Mouse (Mus musculus): ENCODE measurements around the gene 2900026A02Rik.

The 2900026A02Rik gene

DNA sequence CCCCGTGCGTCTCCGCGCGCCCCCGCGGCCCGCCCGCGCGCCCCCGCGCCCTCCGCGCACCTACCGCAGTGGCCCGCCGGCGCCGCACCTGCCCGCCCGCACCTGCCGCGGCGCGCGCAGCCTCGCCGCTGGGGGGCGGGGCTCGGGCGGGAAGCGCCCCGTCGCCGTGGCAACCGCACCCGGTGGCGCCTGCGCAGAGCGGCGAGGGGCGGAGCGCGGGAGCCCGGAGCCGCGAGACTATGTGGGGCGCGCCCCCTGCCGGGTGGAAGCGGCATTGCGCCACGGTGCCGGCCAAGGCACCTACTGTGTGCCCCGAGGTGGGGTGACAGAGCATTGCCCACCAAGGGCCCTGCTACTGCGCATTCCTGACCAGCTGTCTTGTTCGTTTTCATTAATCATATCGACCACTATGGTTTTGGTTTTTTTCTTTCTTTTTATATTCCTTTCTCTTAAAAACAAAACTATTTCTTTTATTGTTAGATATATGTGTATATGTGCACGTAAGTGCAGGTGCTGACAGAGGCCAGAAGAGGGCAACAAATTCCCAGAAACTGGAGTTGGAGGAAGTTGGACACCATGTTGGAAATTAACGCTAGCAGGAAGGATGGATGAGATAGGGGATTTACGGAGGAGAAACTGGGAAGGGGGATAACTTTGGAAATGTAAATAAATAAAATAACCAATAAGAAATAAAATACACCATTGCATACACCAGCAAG, at the start of gene 2900026A02Rik:
2900026A02Rik (minus strand) TSS at position 90 of the 719 bp plus-strand sequence.
- in situ Hi-C loops (cut with MboI, MseI): loop anchor here (5.0 kb wide), 1 partner anchor 39 kb away; no protein-coding TSS in a partner anchor

DNA sequence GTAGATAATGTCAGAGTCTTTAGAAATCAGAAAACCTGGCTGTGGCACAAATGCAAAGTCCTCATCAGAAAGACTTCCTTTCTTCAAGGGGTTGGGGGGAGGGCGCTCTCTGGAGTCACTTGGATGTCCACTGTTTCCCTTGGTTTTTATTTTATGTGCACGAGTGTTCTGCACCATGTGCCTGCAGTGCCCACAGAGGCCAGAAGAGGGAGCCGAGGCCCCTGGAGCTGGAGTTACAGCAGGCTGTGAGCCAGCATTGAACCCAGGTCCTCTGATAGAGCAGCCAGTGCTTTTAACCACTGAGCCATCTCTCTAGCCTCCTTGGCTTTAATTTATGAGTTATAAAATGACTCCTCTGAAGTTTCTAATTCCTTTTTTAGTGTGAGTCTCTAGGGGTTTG, 49.0 kb upstream of the 2900026A02Rik start:
- in situ Hi-C loops (cut with MboI, MseI): no loop called here

GRCm38 (mm10) chr5:113268246-113268645, 47.2 kb upstream of the 2900026A02Rik start:
- in situ Hi-C loops (cut with MboI, MseI): no loop called here

DNA sequence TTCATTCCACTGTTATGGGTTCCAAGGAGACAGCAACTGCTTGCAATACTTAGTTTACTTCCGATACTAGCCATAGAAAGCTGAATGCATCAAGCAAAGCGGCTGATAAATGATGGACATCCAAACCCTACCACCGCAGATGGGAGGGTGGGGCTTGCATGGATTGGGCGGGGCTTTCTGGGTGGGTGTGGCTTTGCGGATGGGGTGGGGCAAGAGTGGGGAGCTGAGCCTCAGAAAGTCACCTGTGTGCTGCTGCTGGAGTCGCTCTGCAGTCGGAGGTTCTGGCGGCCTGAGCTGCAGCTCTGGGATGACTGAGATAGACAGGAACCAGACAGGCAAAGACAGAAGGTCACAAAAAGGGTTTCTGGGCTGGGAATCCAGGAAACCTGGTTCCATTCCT, 44.6 kb upstream of the 2900026A02Rik start:
- in situ Hi-C loops (cut with MboI, MseI): no loop called here

DNA sequence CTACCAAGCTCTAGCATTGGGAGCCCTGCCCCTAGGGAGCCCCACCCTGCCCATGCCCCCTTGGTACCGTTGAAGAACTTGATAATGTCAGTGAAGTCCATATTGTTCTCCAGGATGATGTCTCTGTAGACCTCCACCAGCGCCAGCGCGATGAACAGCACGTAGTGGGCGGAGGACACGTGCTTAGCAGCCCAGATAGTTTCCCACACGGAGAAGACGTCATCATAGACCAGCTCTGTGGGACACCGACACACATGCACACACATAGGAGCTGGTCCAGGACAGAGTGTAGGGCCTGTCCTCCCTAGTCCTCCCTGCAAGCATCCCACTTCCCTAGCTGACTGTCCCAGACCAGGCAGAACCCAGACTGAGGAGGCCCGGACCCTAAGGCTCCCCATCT, 29.8 kb upstream of the 2900026A02Rik start:
- in situ Hi-C loops (cut with MboI, MseI): no loop called here

DNA sequence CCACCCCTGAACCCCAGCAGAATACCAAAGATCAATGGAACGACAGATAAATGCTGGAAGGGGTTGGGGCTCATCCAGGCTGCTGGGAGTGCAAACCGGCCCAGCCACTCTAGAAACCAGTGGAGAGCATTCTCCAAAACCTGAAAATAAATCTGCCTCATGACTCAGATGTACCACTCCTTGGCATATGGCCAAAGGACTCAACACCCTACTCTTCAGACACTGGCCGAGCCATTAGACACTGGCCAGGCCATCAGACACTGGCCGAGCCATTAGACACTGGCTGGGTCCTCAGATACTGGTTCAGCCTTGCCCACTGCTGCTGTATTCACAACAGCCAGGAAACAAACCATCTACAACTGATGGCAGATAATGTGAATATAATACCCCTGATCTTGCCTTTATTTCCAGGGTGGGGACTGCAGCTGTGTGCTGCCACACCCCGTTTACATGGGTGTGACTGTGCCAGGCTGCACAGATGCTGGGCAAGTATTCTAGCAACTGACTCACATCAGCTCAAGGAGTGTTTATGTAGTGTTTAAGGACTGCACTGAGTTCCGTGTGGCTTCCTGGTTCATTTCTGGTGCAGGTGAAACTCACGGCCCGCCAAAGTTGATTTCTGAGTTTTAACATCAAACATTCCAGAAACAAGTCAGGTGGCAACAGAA, 28.4 kb upstream of the 2900026A02Rik start:
- in situ Hi-C loops (cut with MboI, MseI): no loop called here

DNA sequence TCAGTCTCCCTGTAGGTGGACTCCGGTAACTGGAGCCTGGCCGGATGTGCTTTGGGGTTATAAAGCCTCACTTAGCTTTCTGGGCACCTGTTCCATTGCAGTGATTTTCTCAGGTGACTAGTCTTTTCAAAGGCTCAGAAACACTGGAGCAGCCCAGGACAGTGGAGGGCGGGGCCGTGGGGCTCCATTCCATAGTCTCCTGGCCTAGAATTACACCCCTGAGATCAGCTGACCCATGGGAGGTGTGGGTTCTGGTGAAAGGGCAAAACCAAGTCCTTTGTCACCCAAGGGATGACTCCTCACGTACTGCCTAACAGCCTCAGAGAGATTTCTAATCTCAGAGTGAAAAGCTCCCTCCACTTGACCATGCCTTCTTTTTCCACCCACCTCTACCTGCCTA, 9.2 kb upstream of the 2900026A02Rik start:
- in situ Hi-C loops (cut with MboI, MseI): no loop called here

GRCm38 (mm10) chr5:113226632-113227102, 5.6 kb upstream of the 2900026A02Rik start, which contains the start of gene Tmem211:
Gene Tmem211, plus strand, starts transcription at chr5:113226909.
- in situ Hi-C loops (cut with MboI, MseI): no loop called here

DNA sequence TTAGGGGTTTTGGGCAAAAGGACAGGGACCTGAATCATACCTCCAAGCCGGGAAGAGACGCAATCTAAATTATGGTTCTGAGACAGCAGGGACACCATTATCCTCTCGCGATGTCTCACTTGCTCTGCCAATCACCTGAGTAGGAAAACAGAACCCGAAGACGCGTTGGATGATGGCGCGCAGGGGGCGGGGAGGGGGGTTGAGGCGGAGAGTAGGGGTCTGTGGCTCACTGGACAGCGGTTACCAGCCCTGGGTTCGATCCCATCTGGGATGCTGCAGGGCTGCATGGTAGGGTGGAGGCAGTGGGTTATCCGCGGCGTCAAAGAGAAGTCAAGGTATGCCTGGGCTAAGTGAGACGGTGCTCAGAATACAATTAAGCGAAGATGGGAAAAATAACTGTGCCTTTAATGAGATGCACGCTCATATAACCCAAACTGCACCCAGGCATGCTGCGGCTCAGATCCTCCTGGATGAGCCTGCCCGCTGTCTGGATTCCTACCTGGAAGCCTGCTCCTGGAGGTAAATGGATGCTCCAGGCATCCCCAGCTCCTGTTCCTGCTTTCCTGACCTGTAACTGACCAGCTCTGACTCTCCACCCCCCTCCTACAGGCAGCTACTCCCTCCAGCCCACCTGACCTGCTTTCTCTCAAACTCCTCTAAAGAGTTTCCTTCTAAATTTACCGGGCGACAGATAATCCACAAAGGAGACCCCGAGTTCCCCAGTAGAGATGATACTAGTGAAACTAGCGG, 4.8 kb upstream of the 2900026A02Rik start:
- in situ Hi-C loops (cut with MboI, MseI): no loop called here

DNA sequence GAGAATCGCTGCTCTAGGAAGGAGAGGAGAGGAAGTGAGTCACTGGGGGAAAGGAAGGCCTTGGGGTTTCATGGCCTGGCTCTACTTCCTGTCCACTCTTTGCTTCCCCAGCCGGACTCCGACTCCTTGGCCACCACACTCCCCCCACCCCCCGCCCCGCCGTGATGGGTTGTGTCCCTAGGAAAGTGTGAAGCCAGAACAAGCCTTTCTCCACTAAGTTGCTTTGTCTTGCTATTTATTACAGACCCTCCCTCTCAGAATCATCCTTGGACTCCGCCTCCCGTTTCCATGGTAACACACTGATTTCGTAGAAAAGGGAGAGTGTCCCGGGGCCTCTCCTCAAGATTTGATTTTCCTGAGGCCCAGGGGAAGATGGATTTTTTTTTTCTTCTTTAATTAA, 4.2 kb upstream of the 2900026A02Rik start:
- in situ Hi-C loops (cut with MboI, MseI): no loop called here

- in situ Hi-C loops (cut with MboI, MseI): loop anchor here (5.0 kb wide), 1 partner anchor 42 kb away; no protein-coding TSS in a partner anchor
These were observed 2.9 kb upstream of the 2900026A02Rik start for GRCm38 (mm10) chr5:113223888-113224287.

DNA sequence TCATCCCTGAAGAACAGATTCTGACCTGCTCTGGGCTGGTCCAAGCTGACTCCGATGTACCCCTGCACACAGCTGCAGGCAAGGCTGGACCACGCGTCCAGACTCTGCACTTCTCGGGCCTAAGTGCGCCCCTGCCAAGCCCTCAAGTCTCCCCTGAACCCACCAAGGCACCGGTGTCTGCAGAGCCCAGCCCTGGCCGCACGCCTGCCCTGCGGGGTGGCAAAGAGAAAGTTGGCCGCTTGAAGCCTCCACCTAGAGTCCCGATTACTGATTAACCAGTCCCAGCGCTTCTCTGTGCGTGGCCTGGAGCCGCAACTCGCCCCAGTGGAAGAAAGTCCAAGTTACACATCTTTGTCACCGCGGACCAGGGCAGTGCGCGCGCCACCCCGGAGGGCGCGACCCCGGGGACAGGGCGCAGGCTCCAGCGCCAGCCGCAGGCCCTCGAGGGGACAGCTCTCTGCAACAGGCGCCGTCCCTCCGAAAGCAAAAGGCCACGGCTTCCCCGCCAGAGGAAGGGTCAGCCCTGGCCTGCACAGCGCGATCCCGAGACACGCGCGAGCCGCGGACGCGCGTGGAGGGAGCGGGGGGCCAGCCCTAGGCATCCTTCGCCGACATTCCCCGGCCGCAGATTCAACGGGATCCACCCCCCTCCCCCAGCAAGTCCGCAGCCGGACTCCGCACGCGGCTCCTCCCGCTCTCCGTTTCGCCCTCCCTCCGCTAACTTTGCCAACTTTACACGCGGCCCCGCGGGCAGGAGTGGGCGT, 471 bp downstream of the 2900026A02Rik start:
- in situ Hi-C loops (cut with MboI, MseI): loop anchor here (5.0 kb wide), 1 partner anchor 38 kb away; no protein-coding TSS in a partner anchor

DNA sequence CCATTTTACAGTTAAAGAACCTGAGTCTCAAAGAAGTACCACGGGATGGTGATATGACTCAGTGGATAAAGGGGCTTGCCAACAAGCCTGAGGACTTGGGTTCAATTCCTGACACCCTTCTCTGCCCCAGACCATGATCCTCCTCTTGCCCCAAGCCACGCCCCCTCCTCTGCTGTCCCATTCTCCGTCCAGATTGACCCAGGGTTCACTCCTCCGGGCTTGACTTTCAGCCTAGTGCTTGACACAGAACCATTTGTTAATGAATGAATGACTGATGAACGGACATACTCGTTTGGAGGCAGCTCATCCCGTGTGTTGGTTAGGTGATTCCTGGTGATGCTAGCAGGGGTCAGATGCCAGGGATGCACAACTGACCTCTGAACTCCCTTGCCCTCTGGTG, 1.2 kb downstream of the 2900026A02Rik start:
- in situ Hi-C loops (cut with MboI, MseI): loop anchor here (5.0 to 10.0 kb wide), 2 partner anchors 38 to 1705 kb away; no protein-coding TSS in a partner anchor

DNA sequence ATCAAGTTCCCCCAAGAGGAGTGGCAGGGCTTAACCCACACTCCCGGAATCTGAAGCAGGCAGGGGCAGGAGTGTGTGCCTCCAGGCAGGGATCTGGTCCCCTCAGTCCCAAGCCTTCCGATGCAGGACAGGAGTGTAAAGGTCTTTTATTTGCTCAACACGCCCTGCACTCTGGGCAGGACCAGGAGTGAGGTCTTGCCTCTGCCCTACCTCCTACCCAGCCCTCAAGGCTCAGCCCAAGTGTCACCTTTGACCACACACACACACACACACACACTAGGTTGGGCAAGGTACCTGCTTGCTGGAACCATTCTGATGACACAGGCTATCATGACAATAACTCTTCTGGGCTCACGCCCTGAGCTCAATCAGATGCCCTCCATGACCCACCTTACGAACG, 1.6 kb downstream of the 2900026A02Rik start:
- in situ Hi-C loops (cut with MboI, MseI): loop anchor here (10.0 kb wide), 1 partner anchor 1705 kb away; no protein-coding TSS in a partner anchor

DNA sequence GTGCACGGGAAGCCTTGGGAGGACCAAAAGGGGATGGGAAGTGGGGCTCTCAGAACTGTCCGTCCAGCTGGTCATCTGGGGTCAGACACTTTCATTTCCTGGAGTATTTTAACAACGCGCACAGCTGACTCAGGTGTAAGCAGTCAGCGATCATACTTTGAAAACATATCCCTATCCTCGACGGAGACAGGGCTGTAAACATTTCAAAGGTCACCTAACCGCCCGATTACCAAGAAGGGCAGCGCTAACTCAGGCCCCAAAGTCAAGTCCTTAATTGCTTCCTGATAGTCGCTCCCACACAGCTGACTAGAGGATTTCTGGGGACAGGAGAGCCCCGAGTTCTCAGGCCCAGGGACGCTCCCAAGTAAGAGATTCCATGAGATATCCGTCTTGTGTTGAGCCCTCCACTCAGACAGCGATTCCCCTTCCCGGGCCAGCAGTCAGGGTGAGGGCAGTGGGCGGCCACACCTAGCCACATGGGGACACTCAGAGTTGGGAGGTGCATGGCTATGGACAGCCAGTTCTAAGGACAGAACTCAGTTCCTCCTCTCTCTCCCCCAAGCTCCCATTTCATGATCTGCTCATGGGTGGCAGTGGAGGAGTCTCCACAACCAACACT, 2.3 kb downstream of the 2900026A02Rik start:
- in situ Hi-C loops (cut with MboI, MseI): loop anchor here (10.0 kb wide), 1 partner anchor 1704 kb away; no protein-coding TSS in a partner anchor

GRCm38 (mm10) chr5:113217076-113217475, 4.0 kb downstream of the 2900026A02Rik start:
- in situ Hi-C loops (cut with MboI, MseI): loop anchor here (10.0 kb wide), 1 partner anchor 1702 kb away; no protein-coding TSS in a partner anchor

- in situ Hi-C loops (cut with MboI, MseI): loop anchor here (10.0 kb wide), 1 partner anchor 1702 kb away; no protein-coding TSS in a partner anchor
These were observed 4.6 kb downstream of the 2900026A02Rik start for GRCm38 (mm10) chr5:113216328-113216960.

- in situ Hi-C loops (cut with MboI, MseI): loop anchor here (10.0 kb wide), 1 partner anchor 1701 kb away; no protein-coding TSS in a partner anchor
These were observed 5.4 kb downstream of the 2900026A02Rik start for GRCm38 (mm10) chr5:113215610-113216011.

- in situ Hi-C loops (cut with MboI, MseI): loop anchor here (10.0 kb wide), 1 partner anchor 1700 kb away; no protein-coding TSS in a partner anchor
These were observed 6.6 kb downstream of the 2900026A02Rik start for GRCm38 (mm10) chr5:113214455-113214854.

DNA sequence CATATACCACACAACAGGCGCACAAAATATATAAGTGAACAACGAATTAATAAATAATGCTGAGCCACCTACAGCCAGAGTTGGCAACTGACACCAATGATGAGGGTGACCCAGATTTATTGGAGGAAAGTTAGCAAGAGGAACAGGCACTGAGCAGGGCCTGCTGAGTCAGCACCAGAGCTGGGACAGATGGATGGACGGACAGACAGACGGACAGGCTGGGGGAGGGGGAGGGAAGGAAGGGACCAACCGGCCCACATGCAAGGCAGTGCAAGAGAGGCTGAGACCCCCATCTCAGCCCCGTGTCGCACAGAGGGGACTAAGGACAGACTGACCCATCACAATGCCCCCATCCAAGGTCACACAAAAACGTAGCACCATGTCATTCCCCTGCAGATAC, 7.0 kb downstream of the 2900026A02Rik start:
- in situ Hi-C loops (cut with MboI, MseI): loop anchor here (10.0 kb wide), 1 partner anchor 1699 kb away; no protein-coding TSS in a partner anchor
